Mouse (Mus musculus) liver, embryonic 13.5 days (tissue): Measurements from ENCODE around the gene Rdh9. TPM values are rescaled to one million over a fixed set of nuclear protein-coding genes. Genes with fewer than 3 reads are reported as not detected.

Experiments used
- ATAC-seq: fragments of 200-750 bp; cut with Nextera tagmentation; 2 replicates; pipeline ENCODE4 v1.8.0; 2017; ENCODE audit warnings: low read depth, mild to moderate bottlenecking, moderate number of reproducible peaks, moderate library complexity
- DNase-seq: peaks from one replicate; pipeline ENCODE4 v3.0.0; 2022
- H3K27ac ChIP-seq: fragments of 300-500 bp; sonication (generic); 2 replicates; pipeline ENCODE4 v1.5.1; 2015; ENCODE audit warnings: moderate library complexity, mild to moderate bottlenecking, inconsistent platforms
- H3K27me3 ChIP-seq: fragments of 300-500 bp; sonication (generic); 2 replicates; pipeline ENCODE4 v1.6.1; 2015; ENCODE audit warnings: mild to moderate bottlenecking, inconsistent platforms
- H3K36me3 ChIP-seq: fragments of 300-500 bp; sonication (generic); 2 replicates; pipeline ENCODE4 v1.6.1; 2015; ENCODE audit warnings: mild to moderate bottlenecking, inconsistent platforms
- H3K4me1 ChIP-seq: fragments of 300-500 bp; sonication (generic); replicated peaks from 2 replicates; pipeline ENCODE4 v1.6.1; 2015; ENCODE audit warnings: inconsistent platforms
- H3K4me2 ChIP-seq: fragments of 300-500 bp; sonication (generic); 2 replicates; pipeline ENCODE4 v1.6.1; 2015; ENCODE audit warnings: inconsistent platforms, mild to moderate bottlenecking, moderate library complexity
- H3K4me3 ChIP-seq: fragments of 300-500 bp; sonication (generic); replicated peaks from 2 replicates; pipeline ENCODE4 v1.5.1; 2015; ENCODE audit warnings: mild to moderate bottlenecking, inconsistent platforms
- H3K9ac ChIP-seq: fragments of 300-500 bp; sonication (generic); 2 replicates; pipeline ENCODE4 v1.6.1; 2015; ENCODE audit warnings: mild to moderate bottlenecking, inconsistent platforms
- H3K9me3 ChIP-seq: fragments of 300-500 bp; sonication (generic); replicated peaks from 2 replicates; pipeline ENCODE4 v1.6.1; 2016; ENCODE audit warnings: inconsistent platforms
- WGBS: fragments of 180-500 bp; shearing (Covaris S2); methylation state at CpG from one replicate; pipeline ENCODE4 v1.1.7; 2015; ENCODE audit not compliant: insufficient replicate concordance; 5-methylcytosine and 5-hydroxymethylcytosine counted together
- polyA plus RNA-seq: library from polyadenylated mRNA; unstranded; fragments of >200 nt; fragmentation: Nextera tagmentation; extraction: Ambion mirVana; gene quantifications from 2 replicates; pipeline ENCODE4 v1.2.1, GENCODE M21; 2015

Gene Rdh9
- polyA plus RNA-seq, 1 experiment from 2014 or later, result not detected

DNA sequence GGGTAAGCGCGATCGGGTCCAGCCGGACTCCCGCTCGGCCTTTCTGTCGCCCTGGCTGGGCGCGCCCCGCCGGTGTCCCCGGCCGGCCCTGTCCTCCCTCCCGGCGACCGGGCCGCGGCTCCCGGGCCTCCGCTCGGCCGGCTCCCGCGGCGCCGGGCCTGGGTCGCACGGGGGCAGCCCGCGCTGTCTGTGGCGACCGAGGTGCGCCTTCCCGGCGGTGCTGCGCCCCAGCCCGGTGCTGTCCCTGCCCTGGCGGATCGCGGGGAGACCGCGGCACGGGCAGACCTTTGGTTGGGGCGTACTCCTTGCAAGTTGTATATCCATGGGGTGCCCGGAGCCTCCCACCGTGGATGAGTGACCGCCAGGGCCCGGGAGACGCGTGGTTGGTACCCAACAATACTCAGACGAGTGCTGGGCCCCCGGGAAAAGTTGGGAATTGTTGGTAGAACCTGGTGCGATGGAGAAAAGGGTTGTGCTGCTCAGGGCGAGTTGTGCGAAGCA, 36.5 kb upstream of the Rdh9 start:
- Histone ChIP-seq H3K4me1 (peaks cover 67% of the 10 kb centered on the region), H3K9me3 (no peaks in the 10 kb centered on the region), H3K4me2 (peak overlapping the region; percentile 84), H3K27me3 (no peaks in the 10 kb centered on the region), H3K27ac (peak overlapping the region; percentile 73), H3K36me3 (peaks cover 35% of the 10 kb centered on the region), H3K4me3 (peak overlapping the region; percentile 83), H3K9ac (peak overlapping the region; percentile 90)
- WGBS, result under 1% methylated on average over 53 of the region's 55 CpGs
- DNase-seq (no peak), ATAC-seq (peak; percentile 43)

DNA sequence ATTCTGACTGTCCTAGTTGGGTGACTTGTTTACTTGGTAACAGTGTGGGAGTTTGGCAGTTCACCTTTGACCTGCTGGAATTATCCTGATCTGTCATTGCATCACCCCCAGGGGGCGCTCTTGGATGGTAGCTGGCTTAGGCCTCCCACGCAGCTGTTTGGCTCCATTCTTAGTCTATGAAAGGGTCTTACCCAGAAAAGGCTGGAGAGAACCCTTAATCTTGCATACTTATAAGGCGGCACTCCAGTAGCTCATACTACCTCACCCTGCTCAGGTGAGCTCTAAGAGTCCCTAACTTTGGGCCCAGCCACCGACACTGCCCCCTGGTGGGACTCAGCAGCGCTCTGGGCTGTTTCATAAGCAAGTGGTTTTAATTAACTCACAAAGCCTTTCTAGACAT, 31.5 kb upstream of the Rdh9 start:
- Histone ChIP-seq H3K4me1 (peaks cover 47% of the 10 kb centered on the region), H3K4me2 (no peak overlapping the region), H3K9me3 (no peaks in the 10 kb centered on the region), H3K27ac (no peak overlapping the region), H3K36me3 (peaks cover 64% of the 10 kb centered on the region), H3K9ac (no peak overlapping the region), H3K4me3 (no peak overlapping the region), H3K27me3 (no peaks in the 10 kb centered on the region)
- no peak for ATAC-seq
- WGBS, result 66% methylated on average over 5 of the region's 5 CpGs
- DNase-seq, result no peak

- no peak for DNase-seq
- Histone ChIP-seq H3K36me3 (peaks cover 64% of the 10 kb centered on the region), H3K4me2 (no peak overlapping the region)
Observed at GRCm38 (mm10) chr10:127745886-127746285, 30.3 kb upstream of the Rdh9 start.

DNA sequence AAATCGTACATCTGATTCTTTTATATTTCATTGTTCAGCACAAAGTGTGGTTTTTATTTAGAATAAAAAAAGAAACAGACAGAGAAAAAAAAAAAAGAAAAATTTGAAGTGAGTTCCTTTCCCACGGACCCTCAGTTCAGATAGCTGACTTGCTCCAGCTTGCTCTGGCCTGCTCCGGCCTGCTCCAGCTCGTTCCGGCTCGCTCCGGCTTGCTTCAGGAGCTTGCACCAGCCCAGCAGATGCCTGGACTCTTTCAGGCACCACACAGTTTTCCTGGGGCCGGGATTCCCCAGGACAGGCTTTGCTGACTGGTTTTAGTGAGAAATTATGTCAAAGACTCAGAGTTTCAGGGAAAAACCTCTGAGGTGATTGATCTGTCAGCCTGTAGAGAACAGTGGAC, 28.9 kb upstream of the Rdh9 start:
- ATAC-seq, result no peak
- H3K9ac ChIP-seq, result no peak overlapping the region
- peaks cover 53% of the 10 kb centered on the region for H3K36me3 ChIP-seq
- no peaks in the 10 kb centered on the region for H3K9me3 ChIP-seq
- no peak overlapping the region for H3K4me3 ChIP-seq
- no peak for DNase-seq
- WGBS, result 84% methylated on average over 8 of the region's 8 CpGs
- H3K4me2 ChIP-seq, result no peak overlapping the region
- H3K27ac ChIP-seq, result peak overlapping the region; percentile 69; the same call in 1 of the 2 replicates
- H3K27me3 ChIP-seq, result no peaks in the 10 kb centered on the region
- H3K4me1 ChIP-seq, result peaks cover 37% of the 10 kb centered on the region

More at GRCm38 (mm10) chr10:127745886-127746285, 30.3 kb upstream of the Rdh9 start:
- H3K9me3 ChIP-seq, result no peaks in the 10 kb centered on the region
- WGBS, result 69% methylated on average over 5 of the region's 5 CpGs
- no peak overlapping the region for H3K4me3 ChIP-seq
- no peak for ATAC-seq
- no peaks in the 10 kb centered on the region for H3K27me3 ChIP-seq
- H3K9ac ChIP-seq, result no peak overlapping the region
- H3K4me1 ChIP-seq, result peaks cover 40% of the 10 kb centered on the region
- no peak overlapping the region for H3K27ac ChIP-seq

- Histone ChIP-seq H3K9me3 (no peaks in the 10 kb centered on the region), H3K4me2 (peak overlapping the region; percentile 28), H3K36me3 (peaks cover 35% of the 10 kb centered on the region), H3K27me3 (no peaks in the 10 kb centered on the region), H3K4me3 (peak overlapping the region; percentile 27), H3K27ac (peak overlapping the region; percentile 69), H3K9ac (no peak overlapping the region), H3K4me1 (peaks cover 44% of the 10 kb centered on the region)
- ATAC-seq, result peak; percentile 64
- DNase-seq, result no peak
- WGBS, result 27% methylated on average over 8 of the region's 8 CpGs
Observed at GRCm38 (mm10) chr10:127748847-127749612, 27.2 kb upstream of the Rdh9 start.

GRCm38 (mm10) chr10:127750136-127750777, 25.9 kb upstream of the Rdh9 start:
- H3K9ac ChIP-seq, result peak overlapping the region; percentile 4
- peak overlapping the region; percentile 27 for H3K4me3 ChIP-seq
- H3K9me3 ChIP-seq, result no peaks in the 10 kb centered on the region
- H3K27me3 ChIP-seq, result no peaks in the 10 kb centered on the region
- peak overlapping the region; percentile 69 for H3K27ac ChIP-seq
- peak overlapping the region; percentile 28 for H3K4me2 ChIP-seq
- peaks cover 51% of the 10 kb centered on the region for H3K4me1 ChIP-seq
- DNase-seq (no peak), ATAC-seq (no peak)
- WGBS, result 55% methylated on average over 24 of the region's 24 CpGs
- peaks cover 24% of the 10 kb centered on the region for H3K36me3 ChIP-seq

DNA sequence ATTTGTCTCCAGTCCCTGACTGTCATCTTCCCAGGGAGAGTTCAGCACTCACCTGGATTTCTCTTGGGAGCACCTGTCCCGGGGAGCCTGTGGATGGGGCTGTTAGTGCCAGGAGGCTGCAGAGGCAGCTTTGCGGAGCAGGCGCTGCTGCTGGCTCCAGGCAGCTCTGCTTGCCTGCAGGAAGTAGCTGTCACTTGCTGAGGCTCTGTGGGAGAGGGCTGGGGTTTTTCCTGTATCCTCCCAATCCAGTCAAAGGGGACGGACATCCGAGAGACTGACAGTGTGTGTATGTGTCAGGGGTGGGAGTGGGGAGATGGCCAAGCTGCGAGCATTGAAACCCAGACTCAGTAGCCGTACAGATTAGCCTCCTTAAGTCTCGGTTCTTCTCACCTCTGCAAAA, 24.6 kb upstream of the Rdh9 start, which contains the start of gene Gpr182:
Gene Gpr182 (minus strand): TSS at position 185 of the 400 bp plus-strand sequence.
- ATAC-seq, result peak; percentile 34
- no peak for DNase-seq
- H3K4me1 ChIP-seq, result peaks cover 56% of the 10 kb centered on the region
- H3K36me3 ChIP-seq, result peaks cover 15% of the 10 kb centered on the region
- H3K4me2 ChIP-seq, result peak within 1 kb of the TSS; percentile 28
- H3K9me3 ChIP-seq, result no peaks in the 10 kb centered on the region
- H3K27ac ChIP-seq, result peak within 1 kb of the TSS; percentile 50
- peak within 1 kb of the TSS; percentile 4; the same call in 1 of the 2 replicates for H3K9ac ChIP-seq
- H3K27me3 ChIP-seq, result no peaks in the 10 kb centered on the region
- 29% methylated on average over 8 of the region's 8 CpGs for WGBS
- peak within 1 kb of the TSS; percentile 27 for H3K4me3 ChIP-seq

- H3K27ac ChIP-seq, result no peak overlapping the region; the same call in 1 of the 2 replicates
- H3K9me3 ChIP-seq, result 0 out of 2 replicates have a peak, but pooled peaks cover 4% of the 10 kb centered on the region
- no peak overlapping the region for H3K4me2 ChIP-seq
- H3K27me3 ChIP-seq, result no peaks in the 10 kb centered on the region
- WGBS, result 41% methylated on average over 6 of the region's 6 CpGs
- no peak overlapping the region for H3K9ac ChIP-seq
- no peak overlapping the region for H3K4me3 ChIP-seq
- DNase-seq, result no peak
- peaks cover 52% of the 10 kb centered on the region for H3K4me1 ChIP-seq
- no peak for ATAC-seq
- no peaks in the 10 kb centered on the region for H3K36me3 ChIP-seq
Observed at GRCm38 (mm10) chr10:127754566-127755166, 21.5 kb upstream of the Rdh9 start.

DNA sequence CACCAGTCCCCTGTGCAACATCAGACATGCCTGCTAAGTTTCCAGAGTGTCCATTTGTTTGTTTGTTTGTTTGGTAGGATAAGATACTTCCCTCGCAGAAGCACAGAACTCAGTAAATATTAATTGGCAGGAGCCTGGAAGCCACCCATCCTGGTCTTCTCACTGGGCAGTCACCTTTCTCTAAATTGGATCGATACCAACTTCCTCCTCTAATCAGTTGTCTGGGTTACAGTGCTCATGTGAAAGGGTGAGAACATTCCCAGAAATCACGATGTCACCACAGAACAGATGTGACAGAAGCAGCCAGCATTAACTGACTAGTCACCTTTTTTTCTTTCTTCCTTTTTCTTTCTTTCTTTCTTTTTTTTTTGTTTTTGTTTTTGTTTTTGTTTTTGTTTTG, 20.9 kb upstream of the Rdh9 start:
- Histone ChIP-seq H3K27me3 (no peaks in the 10 kb centered on the region), H3K27ac (no peak overlapping the region), H3K9ac (no peak overlapping the region), H3K36me3 (no peaks in the 10 kb centered on the region), H3K4me2 (no peak overlapping the region), H3K9me3 (0 out of 2 replicates have a peak, but pooled peaks cover 4% of the 10 kb centered on the region), H3K4me1 (peaks cover 49% of the 10 kb centered on the region), H3K4me3 (no peak overlapping the region)
- DNase-seq (no peak), ATAC-seq (no peak)
- 36% methylated on average over 3 of the region's 3 CpGs for WGBS

GRCm38 (mm10) chr10:127755770-127756468, 20.3 kb upstream of the Rdh9 start:
- DNase-seq (no peak), ATAC-seq (no peak)
- WGBS, result 14% methylated on average over 18 of the region's 18 CpGs
- peak overlapping the region; percentile 29 for H3K4me3 ChIP-seq
- H3K4me1 ChIP-seq, result peaks cover 47% of the 10 kb centered on the region
- no peaks in the 10 kb centered on the region for H3K27me3 ChIP-seq
- H3K9ac ChIP-seq, result no peak overlapping the region
- H3K4me2 ChIP-seq, result peak overlapping the region; percentile 54
- H3K36me3 ChIP-seq, result no peaks in the 10 kb centered on the region
- 0 out of 2 replicates have a peak, but pooled peaks cover 4% of the 10 kb centered on the region for H3K9me3 ChIP-seq
- no peak overlapping the region; the same call in 1 of the 2 replicates for H3K27ac ChIP-seq
